Comparison of ENCODE assay signal across 28 mouse cellular contexts in the genomic region with DNA sequence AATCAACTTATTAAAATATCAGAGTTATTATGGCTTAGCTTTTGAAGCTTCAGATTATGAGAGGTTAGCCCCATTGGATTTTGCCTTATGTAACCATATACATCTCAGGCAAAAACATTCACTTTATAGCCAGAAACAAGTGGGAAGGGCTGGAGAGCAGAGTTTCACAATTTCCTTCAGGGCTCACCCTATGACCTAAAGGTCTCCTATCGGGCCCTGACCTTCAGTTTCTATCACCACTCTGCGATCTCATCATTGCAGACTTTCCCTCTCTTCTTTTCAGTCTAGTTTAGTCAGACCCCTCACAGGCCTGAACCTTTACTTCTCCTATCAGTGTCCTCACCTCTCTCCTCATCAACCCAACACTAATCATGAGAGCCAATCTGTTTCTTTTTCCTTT. TPM values are rescaled to one million over a fixed set of nuclear protein-coding genes. Genes with fewer than 3 reads are reported as not detected.
DNase-seq lines count a peak whose midpoint lies in the region; ATAC-seq and TF ChIP-seq lines count a peak whose summit lies in the region.
"Had no signal": no experiment of that assay in that cellular context is flagged by ENCODE, and none has a peak within 500 bp of the region (broad histone marks: within the 10 kb centered on the region; RNA-seq: fewer than 3 reads in every experiment).

No protein-coding gene starts in this region.

- 11% methylated on average over 2 of the region's 2 CpGs for WGBS in macrophage (ENCODE audit: missing documents)

- no peaks in the 10 kb centered on the region for H3K36me3 ChIP-seq in macrophage (ENCODE audit: inconsistent target)
- H3K36me3 ChIP-seq: embryonic facial prominence, embryonic 12.5 days; embryonic facial prominence, embryonic 15.5 days; heart, embryonic 13.5 days; hindbrain, embryonic 12.5 days; hindbrain, embryonic 15.5 days had no signal

- TF ChIP-seq CTCF in bone marrow macrophage, adult 2 months (IDR thresholded peaks at IDR 0.05; ENCODE audit: low read depth, low read length): no peak

- ATAC-seq in monocyte, adult 5-6 weeks (replicated peaks; ENCODE audit: insufficient number of reproducible peaks, low FRiP score, low TSS enrichment, poor library complexity, severe bottlenecking): 0 out of 2 replicates have a peak, but pooled peaks have one; percentile 31
- ATAC-seq: activated CD4-positive, CD25-positive, alpha-beta regulatory T cell, adult 4 months; forebrain, embryonic 14.5 days; forebrain, postnatal 0 days had no signal

- H3K4me1 ChIP-seq in bone marrow macrophage, adult 2 months (ENCODE audit: control insufficient read depth, insufficient read depth, low read length): peaks cover 15% of the 10 kb centered on the region
- H3K4me1 ChIP-seq: embryonic facial prominence, embryonic 12.5 days; embryonic facial prominence, embryonic 15.5 days; heart, embryonic 13.5 days; hindbrain, embryonic 12.5 days; hindbrain, embryonic 15.5 days had no signal

- DNase-seq in 416B (ENCODE audit: low read depth): peak; percentile 4
- DNase-seq in thymus, postnatal 36 days: no peak
- DNase-seq in Muller cell, postnatal 12 days (ENCODE audit: inconsistent ontology term): no peak
- DNase-seq in adrenal gland, adult 18-20 months (ENCODE audit: low spot score in 2 of 2): no peak
- DNase-seq: adrenal gland, adult 2 months; adrenal gland, postnatal 14 days; B cell, adult 2 months; cerebellum, adult 11-12 months; cerebellum, adult 8-10 months; cerebellum, postnatal 10 days; cerebellum, postnatal 36 days; forebrain, postnatal 0 days; gastrocnemius, adult 2 months; gastrocnemius, postnatal 14 days; heart, adult 18-20 months; heart, postnatal 14 days; heart, postnatal 4 days had no signal

- H3K4me3 ChIP-seq in bone marrow macrophage, adult 2 months (ENCODE audit: insufficient read depth, low read length): no peak overlapping the region
- no peak overlapping the region for H3K4me3 ChIP-seq in macrophage (ENCODE audit: inconsistent target)
- H3K4me3 ChIP-seq: embryonic facial prominence, embryonic 12.5 days; embryonic facial prominence, embryonic 15.5 days; heart, embryonic 13.5 days; hindbrain, embryonic 12.5 days; hindbrain, embryonic 15.5 days had no signal

- H3K27ac ChIP-seq in bone marrow macrophage, adult 2 months (ENCODE audit: insufficient read depth, low read depth, low read length): 0 out of 2 replicates have a peak overlapping the region, but pooled peaks have one; percentile 31
- peak overlapping the region; percentile 74 for H3K27ac ChIP-seq in macrophage
- H3K27ac ChIP-seq: embryonic facial prominence, embryonic 12.5 days; embryonic facial prominence, embryonic 15.5 days; heart, embryonic 13.5 days; hindbrain, embryonic 12.5 days; hindbrain, embryonic 15.5 days had no signal

- H3K79me2 ChIP-seq in macrophage (ENCODE audit: inconsistent target): no peaks in the 10 kb centered on the region

- TF ChIP-seq POLR2A in bone marrow macrophage, adult 2 months (IDR thresholded peaks at IDR 0.05; ENCODE audit: borderline replicate concordance, low read depth, low read length): no peak

RNA-seq across cellular contexts. Expression of a gene that starts 18.7 kb away (rescaled TPM):
- 22.4 and 29.6 TPM in 2 replicates for polyA plus RNA-seq in bone marrow macrophage, adult 2 months (2012; ENCODE audit: insufficient read depth, insufficient read length, missing spikeins)
- total RNA-seq in macrophage (2018; cell fraction: chromatin; rRNA removed): 100 to 1,000 TPM in 13 of 26 experiments, 10 to 100 TPM in 13; 45.7 to 510 (median 159) TPM
- total RNA-seq in macrophage (2018; cell fraction: cytosol; rRNA removed): 10 to 100 TPM in 19 of 26 experiments, 1 to 10 TPM in 7; 7.6 to 71.9 (median 24.1) TPM
- 100 to 1,000 TPM in 13 of 26 experiments, 10 to 100 TPM in 13; 27.3 to 619 (median 102) TPM for total RNA-seq in macrophage (2018; cell fraction: nucleus; rRNA removed)
- 7.0 to 11.5 TPM (median 10.0 TPM) in 3 replicates for polyA plus RNA-seq in macrophage (2018)
- total RNA-seq in monocyte, adult 5-6 weeks (2017): 49.1 to 75.5 TPM (median 56.6 TPM) in 3 replicates
- 1 to 10 TPM; 1.2 to 7.1 TPM for total RNA-seq in adrenal gland, adult 18-20 months (2021)
- polyA plus RNA-seq: forebrain, embryonic 11.5 days; forebrain, embryonic 14.5 days had no signal

RNA-seq across cellular contexts. Expression of a gene that starts 38.6 kb away (rescaled TPM):
- 2.6 TPM in 2 replicates for polyA plus RNA-seq in bone marrow macrophage, adult 2 months (2012; ENCODE audit: insufficient read depth, insufficient read length, missing spikeins)
- total RNA-seq in macrophage (2018; cell fraction: chromatin; rRNA removed): 1 to 10 TPM in 15 of 26 experiments, under 1 TPM in 4, not detected in 7; 0.49 to 5.3 (median 2.4) TPM
- 1 to 10 TPM; 1.1 to 2.9 (median 1.4) TPM for total RNA-seq in macrophage (2018; cell fraction: cytosol; rRNA removed)
- total RNA-seq in macrophage (2018; cell fraction: nucleus; rRNA removed): 1 to 10 TPM in 17 of 26 experiments, under 1 TPM in 8, not detected in 1; 0.42 to 8.5 (median 1.7) TPM
- 0.98 to 1.2 TPM (median 1.1 TPM) in 3 replicates for polyA plus RNA-seq in macrophage (2018)
- total RNA-seq in monocyte, adult 5-6 weeks (2017): 0.78 to 3.5 TPM (median 1.3 TPM) in 3 replicates
- 10 to 100 TPM in 1 of 2 experiments, 1 to 10 TPM in 1; 6.4 to 10.4 TPM for total RNA-seq in adrenal gland, adult 18-20 months (2021)
